Mouse (Mus musculus): ENCODE data around the gene Plin1. TPM values are rescaled to one million over a fixed set of nuclear protein-coding genes. Genes with fewer than 3 reads are reported as not detected.

Gene Plin1
- polyA plus RNA-seq, 1 experiment from 2014 or later: not detected

GRCm38 (mm10) chr7:79749511-79749910 lies 16.8 kb upstream of the Plin1 start:
- no peaks in the 10 kb centered on the region for H3K27me3 ChIP-seq (ENCODE audit: low read depth, poor library complexity, severe bottlenecking)
- no peak overlapping the region for H3K4me3 ChIP-seq
- H3K9me3 ChIP-seq (replicated peaks): no peaks in the 10 kb centered on the region
- DNase-seq (ENCODE audit: low spot score): no peak
- H3K4me1 ChIP-seq: no peaks in the 10 kb centered on the region
- WGBS: 92% methylated on average over 6 of the region's 6 CpGs
- H3K36me3 ChIP-seq: no peaks in the 10 kb centered on the region
- H3K27ac ChIP-seq: no peak overlapping the region

GRCm38 (mm10) chr7:79747659-79748058 lies 15.0 kb upstream of the Plin1 start:
- H3K27ac ChIP-seq: no peak overlapping the region
- no peaks in the 10 kb centered on the region for H3K9me3 ChIP-seq (replicated peaks)
- no peaks in the 10 kb centered on the region for H3K36me3 ChIP-seq
- peaks cover 10% of the 10 kb centered on the region for H3K4me1 ChIP-seq
- DNase-seq (ENCODE audit: low spot score): no peak
- H3K4me3 ChIP-seq: no peak overlapping the region
- WGBS: 83% methylated on average over 6 of the region's 6 CpGs
- H3K27me3 ChIP-seq (ENCODE audit: low read depth, poor library complexity, severe bottlenecking): no peaks in the 10 kb centered on the region

- no peak for DNase-seq (ENCODE audit: low spot score)
- Histone ChIP-seq H3K36me3 (no peaks in the 10 kb centered on the region), H3K4me1 (peaks cover 15% of the 10 kb centered on the region), H3K27ac (no peak overlapping the region), H3K9me3 (replicated peaks) (no peaks in the 10 kb centered on the region), H3K4me3 (no peak overlapping the region), H3K27me3 (ENCODE audit: low read depth, poor library complexity, severe bottlenecking) (no peaks in the 10 kb centered on the region)
- 82% methylated on average over 5 of the region's 5 CpGs for WGBS
Observed at GRCm38 (mm10) chr7:79744585-79744984, 11.9 kb upstream of the Plin1 start.

- Histone ChIP-seq H3K36me3 (no peaks in the 10 kb centered on the region), H3K9me3 (replicated peaks) (no peaks in the 10 kb centered on the region), H3K4me3 (no peak overlapping the region), H3K4me1 (peaks cover 15% of the 10 kb centered on the region), H3K27ac (no peak overlapping the region), H3K27me3 (ENCODE audit: low read depth, poor library complexity, severe bottlenecking) (no peaks in the 10 kb centered on the region)
- no peak for DNase-seq (ENCODE audit: low spot score)
- 92% methylated on average over 9 of the region's 9 CpGs for WGBS
Observed at GRCm38 (mm10) chr7:79744051-79744450, 11.3 kb upstream of the Plin1 start.

GRCm38 (mm10) chr7:79742659-79743536 lies 10.2 kb upstream of the Plin1 start, which contains the start of the genes Pex11a and Wdr93:
TSS of gene Pex11a (minus strand) at chr7:79743131.
TSS of gene Wdr93 (plus strand) at chr7:79743163.
- peak within 1 kb of the TSS; percentile 88 for H3K4me3 ChIP-seq
- peaks cover 15% of the 10 kb centered on the region for H3K4me1 ChIP-seq
- peak; percentile 87 for DNase-seq (ENCODE audit: low spot score)
- H3K27ac ChIP-seq: peak within 1 kb of the TSS; percentile 78
- H3K27me3 ChIP-seq (ENCODE audit: low read depth, poor library complexity, severe bottlenecking): no peaks in the 10 kb centered on the region
- H3K36me3 ChIP-seq: peaks cover under 1% of the 10 kb centered on the region; the same call in 1 of the 2 replicates
- WGBS: 3% methylated on average over 46 of the region's 46 CpGs
- H3K9me3 ChIP-seq (replicated peaks): no peaks in the 10 kb centered on the region

- peak overlapping the region; percentile 78 for H3K27ac ChIP-seq
- H3K27me3 ChIP-seq (ENCODE audit: low read depth, poor library complexity, severe bottlenecking): no peaks in the 10 kb centered on the region
- H3K4me3 ChIP-seq: peak overlapping the region; percentile 88
- H3K36me3 ChIP-seq: peaks cover 6% of the 10 kb centered on the region
- H3K9me3 ChIP-seq (replicated peaks): no peaks in the 10 kb centered on the region
- H3K4me1 ChIP-seq: peaks cover 15% of the 10 kb centered on the region
- no peak for DNase-seq (ENCODE audit: low spot score)
- 28% methylated on average over 11 of the region's 11 CpGs for WGBS
Observed at GRCm38 (mm10) chr7:79742277-79742658, 9.6 kb upstream of the Plin1 start.

- no peaks in the 10 kb centered on the region for H3K9me3 ChIP-seq (replicated peaks)
- no peak overlapping the region for H3K4me3 ChIP-seq
- no peak for DNase-seq (ENCODE audit: low spot score)
- no peak overlapping the region for H3K27ac ChIP-seq
- WGBS: 83% methylated on average over 4 of the region's 4 CpGs
- H3K27me3 ChIP-seq (ENCODE audit: low read depth, poor library complexity, severe bottlenecking): no peaks in the 10 kb centered on the region
- H3K4me1 ChIP-seq: peaks cover 15% of the 10 kb centered on the region
- peaks cover 13% of the 10 kb centered on the region for H3K36me3 ChIP-seq
Observed at GRCm38 (mm10) chr7:79740279-79740678, 7.6 kb upstream of the Plin1 start.

GRCm38 (mm10) chr7:79738913-79739312 lies 6.2 kb upstream of the Plin1 start:
- Histone ChIP-seq H3K9me3 (replicated peaks) (no peaks in the 10 kb centered on the region), H3K27ac (no peak overlapping the region), H3K27me3 (ENCODE audit: low read depth, poor library complexity, severe bottlenecking) (no peaks in the 10 kb centered on the region), H3K36me3 (peaks cover 13% of the 10 kb centered on the region), H3K4me3 (no peak overlapping the region), H3K4me1 (peaks cover 15% of the 10 kb centered on the region)
- DNase-seq (ENCODE audit: low spot score): no peak
- 97% methylated on average over 2 of the region's 2 CpGs for WGBS

GRCm38 (mm10) chr7:79736511-79736910 lies 3.8 kb upstream of the Plin1 start:
- WGBS: 93% methylated on average over 14 of the region's 14 CpGs
- DNase-seq (ENCODE audit: low spot score): no peak
- no peaks in the 10 kb centered on the region for H3K9me3 ChIP-seq (replicated peaks)
- peaks cover 5% of the 10 kb centered on the region for H3K27me3 ChIP-seq (ENCODE audit: low read depth, poor library complexity, severe bottlenecking)
- no peaks in the 10 kb centered on the region for H3K4me1 ChIP-seq
- no peak overlapping the region for H3K27ac ChIP-seq
- H3K4me3 ChIP-seq: no peak overlapping the region
- peaks cover 13% of the 10 kb centered on the region for H3K36me3 ChIP-seq

- 85% methylated on average over 8 of the region's 8 CpGs for WGBS
Observed at GRCm38 (mm10) chr7:79734563-79734962, 1.9 kb upstream of the Plin1 start.

GRCm38 (mm10) chr7:79731438-79731837 lies 1.3 kb downstream of the Plin1 start:
- 89% methylated on average over 13 of the region's 13 CpGs for WGBS
- Histone ChIP-seq H3K27ac (no peak overlapping the region), H3K4me3 (no peak overlapping the region), H3K27me3 (ENCODE audit: low read depth, poor library complexity, severe bottlenecking) (peaks cover 37% of the 10 kb centered on the region), H3K9me3 (replicated peaks) (no peaks in the 10 kb centered on the region), H3K4me1 (peaks cover 5% of the 10 kb centered on the region; the same call in 1 of the 2 replicates), H3K36me3 (no peaks in the 10 kb centered on the region)
- DNase-seq (ENCODE audit: low spot score): no peak

More at GRCm38 (mm10) chr7:79734563-79734962, 1.9 kb upstream of the Plin1 start:
- Histone ChIP-seq H3K36me3 (peaks cover 13% of the 10 kb centered on the region), H3K9me3 (replicated peaks) (no peaks in the 10 kb centered on the region), H3K4me3 (no peak overlapping the region), H3K4me1 (no peaks in the 10 kb centered on the region; the same call in 1 of the 2 replicates), H3K27ac (no peak overlapping the region), H3K27me3 (ENCODE audit: low read depth, poor library complexity, severe bottlenecking) (peaks cover 22% of the 10 kb centered on the region)
- DNase-seq (ENCODE audit: low spot score): no peak

- DNase-seq (ENCODE audit: low spot score): no peak
Observed at GRCm38 (mm10) chr7:79729743-79730370, 2.8 kb downstream of the Plin1 start.

GRCm38 (mm10) chr7:79729169-79729568 lies 3.5 kb downstream of the Plin1 start:
- Histone ChIP-seq H3K9me3 (replicated peaks) (no peaks in the 10 kb centered on the region), H3K4me3 (no peak overlapping the region), H3K4me1 (peaks cover 5% of the 10 kb centered on the region; the same call in 1 of the 2 replicates), H3K27me3 (ENCODE audit: low read depth, poor library complexity, severe bottlenecking) (peaks cover 48% of the 10 kb centered on the region), H3K36me3 (no peaks in the 10 kb centered on the region), H3K27ac (no peak overlapping the region)
- 11% methylated on average over 8 of the region's 8 CpGs for WGBS
- peak; percentile 86 for DNase-seq (ENCODE audit: low spot score)

More at GRCm38 (mm10) chr7:79729743-79730370, 2.8 kb downstream of the Plin1 start:
- Histone ChIP-seq H3K36me3 (no peaks in the 10 kb centered on the region), H3K27ac (no peak overlapping the region), H3K27me3 (ENCODE audit: low read depth, poor library complexity, severe bottlenecking) (peaks cover 48% of the 10 kb centered on the region), H3K4me3 (no peak overlapping the region), H3K4me1 (peaks cover 5% of the 10 kb centered on the region; the same call in 1 of the 2 replicates), H3K9me3 (replicated peaks) (no peaks in the 10 kb centered on the region)
- WGBS: 69% methylated on average over 11 of the region's 11 CpGs

Measured in limb, embryonic 10.5 days (tissue).